Mouse (Mus musculus): Measurements from ENCODE around the gene Fam126b.
"Not testable (repeated sequence)": the region's sequence is repeated elsewhere in the genome, so short reads cannot be mapped to it uniquely, and the experiment has no call there.

The Fam126b gene

DNA sequence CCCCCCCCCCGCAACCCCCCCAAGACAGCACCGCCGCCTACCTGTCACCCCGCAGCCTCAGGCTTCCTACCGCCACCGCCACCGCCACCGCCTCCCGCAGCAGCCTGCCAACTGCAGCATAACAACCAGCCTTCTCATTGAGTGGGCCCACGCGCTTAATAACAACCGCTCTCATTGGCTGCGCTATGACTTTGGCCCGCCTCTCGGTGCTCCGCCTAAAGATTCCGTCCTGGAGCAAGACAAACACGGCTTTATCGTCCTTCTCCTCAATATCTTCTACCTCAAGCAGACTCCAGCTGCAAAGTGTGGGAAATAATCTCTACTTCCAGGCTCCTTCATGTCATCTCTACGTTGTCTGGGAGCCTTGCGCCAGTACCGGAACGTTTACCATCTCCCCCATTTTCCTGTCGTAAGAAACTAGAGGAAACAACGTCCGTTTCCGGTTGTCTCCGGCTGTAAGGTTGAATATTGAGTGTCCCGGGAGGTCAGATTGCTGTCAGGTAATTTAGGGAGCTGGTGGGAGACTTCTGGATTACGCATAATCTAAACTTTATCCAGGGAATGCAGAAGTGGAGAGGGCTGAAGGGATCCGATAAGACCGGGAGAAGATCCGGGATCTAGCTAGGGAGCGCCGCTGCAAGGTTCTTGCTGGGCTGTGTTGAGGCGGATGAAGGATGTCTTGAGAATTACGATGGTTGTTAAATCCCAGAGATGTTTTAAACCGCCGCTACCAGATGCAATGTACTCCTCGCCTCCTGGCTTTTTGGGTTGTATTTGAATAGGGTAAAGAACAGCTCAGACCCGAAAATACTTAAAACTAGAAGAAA, at the start of gene Fam126b, which contains the start of gene Ndufb3:
Gene Fam126b, minus strand, starts transcription at position 153 of the 827 bp plus-strand sequence.
Gene Ndufb3, plus strand, starts transcription at position 214 of the 827 bp plus-strand sequence.
- peak; percentile 90 to 94 for DNase-seq (ENCODE audit: low spot score in 2 of 2)

DNA sequence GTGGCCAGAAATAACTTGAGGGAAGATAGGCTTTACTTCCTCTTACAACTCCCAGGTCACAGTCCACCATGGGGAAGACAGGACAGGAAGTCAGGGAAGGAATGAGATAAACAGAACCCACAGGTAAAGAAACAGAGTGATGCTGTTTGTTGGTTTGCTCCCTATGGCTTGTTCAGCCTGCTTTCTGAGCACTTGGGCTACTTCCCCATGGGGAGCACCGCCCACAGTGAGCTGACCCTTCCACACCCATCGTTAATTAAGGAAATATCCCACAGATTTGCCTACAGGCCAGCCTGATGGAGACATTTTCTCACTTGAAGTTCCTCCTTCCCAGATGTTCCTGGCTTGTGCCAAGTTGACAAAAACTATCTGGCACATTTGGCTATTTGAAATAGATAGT, 42.7 kb upstream of the Fam126b start:
- not testable (repeated sequence) for DNase-seq (ENCODE audit: low spot score in 2 of 2)

DNA sequence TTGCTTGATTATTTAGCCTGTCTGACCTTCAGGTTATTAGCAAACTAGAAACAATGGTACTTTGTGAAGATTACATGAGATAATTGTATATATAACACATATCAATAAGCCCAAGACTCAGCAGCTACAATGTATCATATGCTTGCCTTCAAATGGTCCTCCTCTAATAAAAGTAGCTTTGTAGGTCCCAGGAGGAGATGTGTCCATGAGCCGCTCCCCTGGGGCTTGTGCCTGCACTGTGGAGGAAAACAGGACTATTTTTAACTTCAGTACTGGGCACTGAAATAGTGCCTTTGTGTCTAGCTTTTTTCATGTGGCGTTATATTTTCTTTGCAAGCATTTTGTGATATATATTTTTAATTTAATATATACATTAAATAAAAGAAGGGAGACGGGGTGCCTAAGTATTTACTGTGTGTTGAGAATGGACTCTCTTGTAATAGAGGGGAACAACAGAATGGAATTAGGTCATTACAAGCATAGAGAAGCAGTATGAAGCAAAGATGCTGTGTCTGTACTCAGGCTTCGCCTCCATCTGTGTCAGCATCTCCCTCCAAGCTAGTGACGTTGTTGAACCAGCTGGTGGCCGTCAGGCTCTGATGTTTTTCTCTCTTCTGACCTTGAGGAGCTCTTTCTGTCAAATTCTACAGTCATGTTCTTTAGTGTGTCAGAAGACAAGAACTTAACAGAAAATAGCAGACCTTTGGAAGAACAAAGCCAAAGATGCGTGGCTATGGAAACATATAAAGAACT, 36.0 kb upstream of the Fam126b start:
- peak; percentile 12 to 24 for DNase-seq (ENCODE audit: low spot score in 2 of 2)

- no peak for DNase-seq (ENCODE audit: low spot score in 2 of 2)
These were observed 35.1 kb upstream of the Fam126b start for GRCm38 (mm10) chr1:58621251-58621650.

DNA sequence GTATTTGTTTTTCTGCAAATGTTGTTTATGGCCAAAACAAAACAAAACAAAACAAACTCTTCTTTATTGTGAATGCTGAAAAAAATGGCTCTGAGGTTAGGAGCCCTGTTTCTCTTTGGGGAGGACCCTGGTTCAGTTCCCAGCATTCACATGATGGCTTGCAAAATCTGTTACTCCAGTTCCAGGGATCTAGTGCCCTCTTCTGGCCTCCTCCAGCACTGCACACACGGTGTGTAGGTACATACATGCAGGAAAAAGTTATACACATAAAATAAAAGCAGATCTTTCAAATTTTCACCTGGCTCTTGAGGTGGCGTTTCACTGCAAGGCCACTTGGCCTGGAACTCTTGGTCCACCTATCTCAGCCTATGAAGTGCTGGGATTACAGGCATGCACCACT, 32.6 kb upstream of the Fam126b start:
- DNase-seq (ENCODE audit: low spot score in 2 of 2), result no peak

DNA sequence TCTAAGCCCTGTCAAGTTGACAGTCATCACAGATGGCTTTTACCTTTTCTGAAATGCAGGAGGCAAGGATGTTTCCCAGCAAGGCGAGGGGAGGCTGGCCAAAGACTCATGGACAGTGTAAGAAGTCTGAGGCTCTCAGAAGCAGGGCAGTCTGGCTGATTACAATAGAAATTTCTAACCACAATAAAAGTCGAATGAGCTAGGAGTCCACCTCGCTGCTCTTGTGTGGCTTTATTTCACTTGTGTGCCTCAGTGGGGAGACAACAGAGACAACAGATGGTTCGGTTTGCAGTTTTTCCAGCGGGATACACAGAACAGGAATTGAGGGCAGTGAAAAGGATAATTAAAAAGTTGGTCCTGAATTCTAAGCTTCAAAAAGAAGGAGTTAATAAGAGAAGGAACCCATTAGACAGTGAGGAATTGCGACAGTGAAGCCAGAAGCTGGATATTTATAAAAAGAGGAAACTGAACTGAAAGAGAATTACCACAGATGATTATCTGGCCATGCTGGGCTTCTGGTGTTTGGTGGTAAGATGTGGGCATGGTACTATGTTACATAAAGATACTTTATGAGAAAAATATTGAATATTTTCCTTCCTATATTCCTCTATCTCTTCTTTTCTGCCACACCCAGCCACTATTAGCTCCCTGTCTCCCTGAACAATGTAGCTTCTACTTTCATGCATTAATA, 32.0 kb upstream of the Fam126b start:
- DNase-seq (ENCODE audit: low spot score in 2 of 2), result no peak

DNA sequence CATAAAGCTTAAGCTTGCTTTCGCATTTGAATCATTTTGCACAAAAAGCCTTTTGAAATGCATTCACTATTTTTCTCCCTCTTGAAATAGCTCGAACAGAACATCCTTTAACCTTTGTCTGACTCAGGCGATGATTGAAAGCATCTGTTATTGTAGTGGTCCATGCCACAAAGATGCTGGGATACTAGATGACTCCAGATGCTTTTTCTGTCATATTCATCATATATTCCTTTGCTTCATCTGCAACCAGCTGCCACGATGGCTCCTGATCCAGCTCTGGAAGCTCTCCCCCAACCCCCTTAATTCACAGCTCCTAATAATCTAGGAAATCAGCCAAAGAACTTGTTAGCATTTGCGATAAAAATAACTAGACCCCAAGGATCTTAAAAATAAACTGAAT, 31.0 kb upstream of the Fam126b start:
- no peak for DNase-seq (ENCODE audit: low spot score in 2 of 2)

GRCm38 (mm10) chr1:58616176-58616575, 30.1 kb upstream of the Fam126b start:
- DNase-seq (ENCODE audit: low spot score in 2 of 2), result no peak

DNA sequence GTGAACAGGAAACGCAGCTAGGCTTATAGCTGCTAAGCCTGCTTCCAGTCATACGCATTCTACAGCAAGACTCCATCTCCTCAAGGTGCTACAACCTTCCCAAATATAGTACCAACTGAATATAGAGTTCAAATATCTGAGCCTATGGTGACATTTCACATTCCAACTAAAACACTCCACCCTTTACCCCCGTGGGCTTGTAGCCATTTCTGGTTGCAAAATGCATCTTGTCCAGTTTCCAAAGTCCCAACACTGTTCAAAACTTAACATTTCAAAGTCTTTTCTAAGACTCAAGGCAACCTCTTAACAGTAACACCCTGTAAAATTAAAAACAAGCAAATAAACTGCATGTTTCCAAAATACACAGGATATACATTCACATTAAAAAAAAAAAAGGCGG, 29.0 kb upstream of the Fam126b start:
- no peak for DNase-seq (ENCODE audit: low spot score in 2 of 2)

DNA sequence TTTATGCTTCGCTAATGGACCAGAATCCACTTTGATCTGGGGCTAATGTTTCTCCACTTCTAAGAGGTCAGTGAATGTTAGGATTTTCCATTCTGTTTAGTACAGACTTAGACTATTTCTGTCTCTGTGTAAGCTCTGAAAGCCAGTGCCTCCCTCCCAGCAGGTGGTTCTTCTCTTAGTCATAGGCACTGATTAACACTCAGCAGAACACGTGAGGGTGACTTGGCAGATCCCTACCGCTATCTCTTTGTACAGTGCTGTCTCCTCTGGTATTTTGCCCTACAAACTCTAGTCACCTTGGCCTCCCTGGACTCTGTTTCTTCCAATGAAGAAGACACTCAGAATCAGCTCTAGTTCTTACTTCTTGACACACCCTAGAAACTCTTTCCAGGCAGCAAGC, 28.3 kb upstream of the Fam126b start:
- peak; percentile 28 to 71 for DNase-seq (ENCODE audit: low spot score in 2 of 2)

DNA sequence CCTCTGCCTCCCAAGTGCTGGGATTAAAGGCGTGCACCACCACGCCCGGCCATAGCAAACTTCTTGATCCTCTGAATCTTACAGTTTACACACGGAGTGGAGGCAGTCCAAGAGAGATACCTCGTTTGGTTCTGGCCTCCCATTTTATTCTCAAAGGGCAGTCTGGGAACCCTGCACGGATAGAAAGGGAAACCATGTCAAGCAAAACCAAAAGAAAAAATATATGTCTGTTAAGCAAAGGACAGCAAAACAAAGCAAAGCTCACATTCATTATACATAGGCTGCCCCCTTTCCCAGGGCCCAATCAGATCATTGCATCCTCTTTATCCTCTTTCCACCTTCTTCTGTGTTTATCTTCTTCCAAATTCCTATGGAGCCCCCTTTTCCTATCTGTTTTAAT, 27.7 kb upstream of the Fam126b start:
- no peak for DNase-seq (ENCODE audit: low spot score in 2 of 2)

GRCm38 (mm10) chr1:58610611-58611010, 24.5 kb upstream of the Fam126b start:
- DNase-seq (ENCODE audit: low spot score in 2 of 2), result no peak

DNA sequence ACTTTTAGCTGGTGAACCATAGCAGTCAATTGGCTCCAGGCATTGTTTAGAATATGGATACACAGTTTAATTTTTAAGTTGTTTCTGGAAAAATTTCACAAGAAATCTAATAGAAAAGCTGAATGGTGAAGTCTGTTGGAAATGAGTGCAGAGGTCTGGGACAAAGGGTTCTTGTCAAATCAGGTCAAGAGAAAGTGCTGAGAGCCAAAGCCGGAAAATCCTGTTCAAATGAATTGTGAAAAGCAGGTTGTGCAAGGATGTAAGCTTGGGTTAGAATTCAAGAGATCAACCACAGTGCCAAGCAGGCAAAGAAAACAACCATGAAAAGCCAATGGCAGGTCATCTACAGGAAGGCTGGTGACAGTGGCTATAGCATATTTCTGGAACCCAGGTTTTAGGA, 24.0 kb upstream of the Fam126b start:
- no peak for DNase-seq (ENCODE audit: low spot score in 2 of 2)

GRCm38 (mm10) chr1:58609591-58609990, 23.5 kb upstream of the Fam126b start:
- not testable (repeated sequence) for DNase-seq (ENCODE audit: low spot score in 2 of 2)

- DNase-seq (ENCODE audit: low spot score in 2 of 2), result no peak
These were observed 17.6 kb upstream of the Fam126b start for GRCm38 (mm10) chr1:58603738-58604137.

- no peak for DNase-seq (ENCODE audit: low spot score in 2 of 2)
These were observed 16.6 kb upstream of the Fam126b start for GRCm38 (mm10) chr1:58602681-58603080.

- no peak for DNase-seq (ENCODE audit: low spot score in 2 of 2)
These were observed 1.4 kb upstream of the Fam126b start for GRCm38 (mm10) chr1:58587491-58587890.

DNA sequence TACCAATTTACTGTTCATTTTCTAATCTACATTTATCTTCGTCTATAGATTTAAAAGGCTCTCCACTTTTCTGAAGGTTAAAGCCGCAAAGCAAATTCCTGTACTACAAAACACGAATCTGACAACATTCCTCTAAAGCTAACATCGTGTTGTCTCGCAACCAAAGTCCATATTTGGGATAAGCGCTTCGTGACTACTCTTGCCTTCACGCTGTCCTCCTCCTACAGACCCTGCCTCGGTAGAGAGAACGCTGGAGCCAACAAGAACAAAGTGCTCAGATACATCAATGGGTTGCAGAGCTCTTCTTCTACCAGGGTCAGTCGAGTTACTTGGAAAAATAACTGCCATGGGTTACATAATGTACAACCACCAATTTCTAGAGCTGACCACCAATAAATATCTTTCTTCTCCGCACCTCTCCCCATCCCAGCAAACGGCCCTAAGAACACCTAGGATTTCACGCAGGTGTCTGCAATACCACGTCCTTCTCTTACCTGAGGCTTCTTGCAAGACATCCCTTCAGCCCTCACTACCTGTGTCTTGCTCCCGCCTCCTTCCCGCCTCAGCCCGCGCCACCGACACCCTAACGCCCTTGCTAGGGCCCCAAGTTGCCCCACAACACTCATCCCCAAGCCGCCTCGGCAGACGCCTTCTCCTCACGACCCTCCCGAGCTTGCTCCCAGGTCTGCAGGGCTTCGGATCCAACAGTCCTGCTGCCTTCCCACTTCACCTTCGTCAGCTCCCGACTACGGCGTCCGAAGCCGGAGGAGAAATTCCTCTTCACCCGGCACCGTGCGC, 551 bp downstream of the Fam126b start:
- DNase-seq (ENCODE audit: low spot score in 2 of 2), result peak; percentile 32 to 47

GRCm38 (mm10) chr1:58584271-58584670, 1.9 kb downstream of the Fam126b start:
- DNase-seq (ENCODE audit: low spot score in 2 of 2), result no peak

DNA sequence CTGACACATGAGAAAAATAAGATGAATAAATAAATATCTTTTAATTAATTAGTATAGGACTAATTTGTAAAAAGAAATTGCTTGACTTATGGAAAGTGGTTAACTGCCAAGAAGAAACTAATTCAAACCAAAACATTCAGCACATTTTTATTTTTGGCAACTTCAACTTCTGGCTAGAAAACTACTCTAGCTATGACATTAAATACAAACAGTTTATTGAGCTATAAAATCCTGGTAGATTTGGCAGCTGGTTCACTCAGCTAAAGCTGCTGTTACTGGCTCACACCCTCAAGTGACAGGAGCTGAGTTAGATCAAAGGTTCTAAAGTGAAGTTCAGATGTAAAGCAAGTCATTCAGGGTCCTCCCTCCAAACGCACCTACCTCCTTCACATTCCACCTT, 3.5 kb downstream of the Fam126b start:
- no peak for DNase-seq (ENCODE audit: low spot score in 2 of 2)

DNA sequence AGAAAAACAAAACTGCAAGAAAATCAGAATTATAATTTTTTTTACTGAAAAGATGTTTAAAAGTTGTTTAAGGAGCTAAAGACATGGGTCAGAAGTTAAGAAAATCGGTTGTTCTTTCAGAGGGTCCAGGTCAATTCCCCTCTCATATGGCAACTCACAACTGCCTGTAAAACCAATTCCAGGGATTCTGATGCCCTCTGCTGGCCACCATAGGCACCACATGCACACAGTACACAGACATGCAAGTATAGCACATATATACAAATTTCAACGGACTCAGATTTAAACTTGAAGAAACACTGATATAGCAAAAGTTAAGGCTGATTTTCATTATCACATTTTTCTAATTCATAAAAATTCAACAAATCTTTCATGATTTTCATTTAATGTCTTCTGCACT, 6.9 kb downstream of the Fam126b start:
- DNase-seq (ENCODE audit: low spot score in 2 of 2), result no peak

DNA sequence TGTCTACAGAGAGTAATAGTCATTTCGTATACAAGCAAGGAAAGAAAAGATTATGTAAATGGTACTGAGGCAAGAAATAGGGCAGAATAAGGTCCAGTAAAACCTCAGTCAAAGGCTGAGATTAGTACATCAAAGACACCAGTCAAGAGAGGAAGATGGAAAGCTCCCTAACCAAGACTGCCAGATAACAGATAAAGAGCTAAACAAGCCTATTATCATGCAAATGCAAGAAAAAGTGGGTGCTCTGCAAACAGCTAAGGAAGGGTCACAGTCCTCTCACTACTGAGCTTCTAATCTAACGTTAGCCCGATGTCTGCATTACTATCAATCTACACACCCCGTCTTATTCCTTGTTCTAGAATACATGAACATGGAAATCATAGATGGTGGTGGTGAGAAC, 15.7 kb downstream of the Fam126b start:
- DNase-seq (ENCODE audit: low spot score in 2 of 2), result no peak
